Mouse (Mus musculus) urinary bladder, postnatal 36 days (tissue): Measurements from ENCODE around the gene Qrsl1.
A peak's percentile ranks its signal among the peaks of the same experiment; 100 is the strongest.

Source experiments
- DNase-seq, 2 experiments: peaks; one replicate each; pipeline ENCODE4 v3.0.0; 2022; ENCODE audit warnings: low spot score in 2 of 2, mixed read lengths in 1 of 2

Qrsl1 gene

GRCm38 (mm10) chr10:43870752-43871151, 30.8 kb downstream of the Qrsl1 start:
- peak in 1 of 2 experiments; percentile 6 for DNase-seq

DNA sequence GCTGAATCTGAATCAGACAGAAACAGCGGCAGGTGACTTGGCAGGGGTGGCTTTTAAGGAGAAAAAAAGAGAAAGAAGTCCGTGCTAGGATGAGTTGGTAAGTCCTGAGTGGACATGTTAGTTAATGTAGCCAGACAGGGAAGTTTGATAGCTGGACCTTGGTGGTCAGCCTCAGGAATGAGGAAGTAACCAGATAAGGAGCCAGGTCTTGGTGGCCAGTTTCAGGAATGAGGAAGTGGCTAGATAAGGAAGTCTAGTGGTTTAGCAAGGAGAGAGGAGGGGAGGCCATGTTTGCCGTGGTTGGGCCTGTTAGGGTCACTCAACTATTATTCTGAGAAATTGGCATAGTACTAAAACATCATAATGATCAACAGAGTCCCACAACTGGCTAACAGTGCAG, 45.2 kb downstream of the Qrsl1 start:
- no peak for DNase-seq

DNA sequence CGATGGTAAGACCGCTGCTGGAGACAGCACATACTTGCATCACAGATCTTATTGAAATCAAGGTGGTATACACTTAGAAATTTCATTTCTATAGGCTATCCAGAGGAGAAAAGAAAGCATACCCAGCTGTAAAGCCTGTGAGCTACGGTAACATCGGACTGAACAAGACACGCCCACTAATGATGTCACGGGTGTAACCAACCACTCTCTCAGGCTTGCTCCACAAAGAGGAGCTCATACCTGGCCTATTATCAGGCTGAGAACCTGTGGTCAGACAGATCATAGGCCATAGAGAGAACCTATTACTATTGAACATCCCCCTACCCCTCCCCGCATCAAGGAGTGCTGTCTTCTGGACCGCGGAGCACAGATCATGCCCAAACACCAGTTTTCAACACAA, 45.6 kb downstream of the Qrsl1 start:
- DNase-seq: no peak

DNA sequence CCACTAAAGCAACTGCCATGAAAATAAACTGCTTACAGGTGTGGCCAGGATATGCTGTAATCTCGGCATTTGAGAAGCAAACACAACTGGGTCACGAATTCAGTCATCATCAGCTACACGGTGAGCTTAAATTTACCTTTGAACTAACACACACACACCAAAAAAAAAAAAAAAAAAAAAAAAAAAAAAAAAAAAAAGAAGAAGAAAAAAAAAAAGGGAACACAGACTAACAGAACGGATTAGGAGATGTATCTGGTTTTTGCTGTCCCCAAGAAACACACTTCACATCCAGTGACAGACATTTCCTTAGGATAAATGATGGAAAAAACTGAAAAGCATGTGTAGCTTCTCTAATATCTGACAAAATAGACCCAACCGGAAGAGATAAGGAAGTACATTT, 49.6 kb downstream of the Qrsl1 start:
- no peak for DNase-seq

DNA sequence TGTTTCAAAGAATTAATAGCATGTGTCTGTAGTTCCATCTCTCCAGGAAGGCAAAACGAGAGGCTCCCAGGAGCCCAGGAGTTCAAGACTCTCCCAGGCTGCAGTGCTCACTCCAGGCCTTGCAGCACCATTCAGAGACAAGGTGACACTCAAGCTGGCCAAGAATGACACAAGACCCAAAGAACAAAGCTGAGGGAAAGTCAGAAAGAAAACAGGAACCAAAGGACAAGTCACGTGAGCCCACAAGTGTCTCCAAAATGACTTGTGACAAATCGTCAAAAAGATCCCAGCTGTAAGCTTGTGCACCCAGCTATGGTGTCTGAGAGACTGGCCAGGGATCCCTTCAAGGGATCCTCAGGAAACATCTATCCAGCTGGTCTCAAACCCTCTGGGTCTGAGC, 52.1 kb downstream of the Qrsl1 start:
- DNase-seq: no peak

DNA sequence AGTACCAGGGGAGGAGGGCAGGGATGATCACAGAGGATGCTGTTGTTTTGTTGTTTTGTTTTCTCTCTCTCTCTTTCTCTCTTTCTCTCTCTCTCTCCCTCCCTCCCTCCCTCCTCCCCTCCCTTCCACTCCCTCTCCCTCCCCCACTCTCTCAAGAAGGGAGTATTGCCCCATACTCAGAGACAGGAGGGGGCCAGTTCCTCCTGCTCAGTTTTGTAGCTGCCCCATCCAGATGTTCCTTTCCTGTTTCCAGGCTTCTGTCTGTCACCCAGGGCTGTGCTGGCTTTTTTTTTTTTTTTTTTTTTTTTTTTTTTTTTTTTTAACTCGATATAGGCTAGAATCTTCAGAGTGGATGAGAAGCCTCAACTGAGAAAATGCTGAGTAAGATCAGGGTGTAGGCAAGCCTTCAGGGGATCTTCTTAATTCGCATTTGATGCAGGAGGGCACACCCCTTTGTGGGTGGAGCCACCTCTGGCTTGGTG, 55.4 kb downstream of the Qrsl1 start:
- DNase-seq: no peak

- no peak for DNase-seq
Observed at GRCm38 (mm10) chr10:43845442-43845841, 56.1 kb downstream of the Qrsl1 start.

- no peak for DNase-seq
Observed at GRCm38 (mm10) chr10:43841441-43841840, 60.1 kb downstream of the Qrsl1 start.

DNA sequence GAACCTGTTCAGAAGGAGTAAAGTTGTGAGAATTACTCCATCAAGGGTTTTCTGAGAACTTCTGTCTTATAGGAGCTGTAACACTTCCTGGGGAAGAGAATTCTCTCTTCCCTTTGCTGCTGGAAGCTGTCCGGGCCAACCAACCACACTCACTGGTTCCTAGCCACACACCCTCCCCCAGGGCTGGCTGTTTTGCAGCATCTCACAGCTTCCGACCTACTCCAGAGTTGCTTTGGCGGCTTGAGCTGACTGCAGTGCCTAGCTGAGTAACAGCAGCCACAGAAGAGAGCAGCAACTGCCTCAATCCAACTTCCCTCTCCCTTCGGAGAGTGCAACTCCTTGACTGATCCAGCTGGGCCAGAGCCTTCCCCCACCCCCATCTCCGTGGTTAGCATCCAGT, 68.7 kb downstream of the Qrsl1 start:
- no peak for DNase-seq

- DNase-seq: no peak
Observed at GRCm38 (mm10) chr10:43830251-43831018, 71.1 kb downstream of the Qrsl1 start.

DNA sequence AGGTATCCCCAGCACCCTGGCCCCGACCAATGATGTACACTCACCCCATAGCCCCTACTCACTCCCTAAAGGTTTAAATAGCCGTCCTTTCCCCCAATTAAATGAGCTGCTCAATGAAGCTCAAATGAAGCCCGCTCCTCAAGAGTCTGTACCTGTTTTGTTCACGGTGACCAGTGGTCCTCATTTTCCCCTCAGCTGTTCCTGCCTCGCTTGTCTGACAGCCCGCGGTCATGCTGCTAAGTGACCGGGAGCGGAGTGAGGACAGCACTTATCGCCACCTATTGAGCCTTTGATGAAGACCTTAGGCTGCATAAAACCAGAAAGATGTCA, 72.9 kb downstream of the Qrsl1 start:
- no peak for DNase-seq

DNA sequence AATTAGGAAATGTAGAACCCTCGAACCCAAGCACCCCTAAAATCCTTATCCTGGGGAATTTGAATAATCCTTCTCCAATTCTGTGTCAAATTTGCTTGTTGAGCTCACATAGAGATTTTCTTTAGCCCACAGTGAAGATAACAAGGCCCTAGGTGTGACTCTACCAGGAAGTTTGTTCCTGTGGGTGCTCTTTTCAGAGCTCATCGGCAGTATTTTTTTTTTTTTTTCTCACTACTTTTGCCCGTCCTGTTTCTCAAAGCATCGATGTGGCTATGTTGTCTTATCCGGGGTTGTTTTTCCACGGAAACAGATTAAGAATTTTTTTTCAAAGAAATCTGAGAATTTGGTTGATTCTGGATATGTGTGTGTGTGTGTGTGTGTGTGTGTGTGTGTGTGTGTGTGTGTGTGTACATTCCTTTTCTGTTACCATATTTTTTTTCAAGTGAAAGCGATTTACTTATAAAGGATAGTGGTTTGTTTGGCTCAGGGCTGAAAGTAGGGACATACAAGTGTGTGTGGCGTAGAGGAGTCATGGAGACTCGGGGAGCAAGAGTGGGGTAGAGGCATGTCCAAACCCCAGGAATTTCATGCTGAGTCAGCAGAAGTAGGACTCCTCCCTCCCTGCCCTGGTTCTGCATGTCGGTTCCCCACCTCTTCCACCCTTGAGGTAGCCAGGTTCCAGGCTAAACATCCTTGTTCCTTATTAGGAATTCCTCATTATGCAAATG, 73.4 kb downstream of the Qrsl1 start:
- DNase-seq: no peak

GRCm38 (mm10) chr10:43826773-43827621, 74.5 kb downstream of the Qrsl1 start:
- DNase-seq: no peak

- no peak for DNase-seq
Observed at GRCm38 (mm10) chr10:43825696-43826095, 75.8 kb downstream of the Qrsl1 start.

DNA sequence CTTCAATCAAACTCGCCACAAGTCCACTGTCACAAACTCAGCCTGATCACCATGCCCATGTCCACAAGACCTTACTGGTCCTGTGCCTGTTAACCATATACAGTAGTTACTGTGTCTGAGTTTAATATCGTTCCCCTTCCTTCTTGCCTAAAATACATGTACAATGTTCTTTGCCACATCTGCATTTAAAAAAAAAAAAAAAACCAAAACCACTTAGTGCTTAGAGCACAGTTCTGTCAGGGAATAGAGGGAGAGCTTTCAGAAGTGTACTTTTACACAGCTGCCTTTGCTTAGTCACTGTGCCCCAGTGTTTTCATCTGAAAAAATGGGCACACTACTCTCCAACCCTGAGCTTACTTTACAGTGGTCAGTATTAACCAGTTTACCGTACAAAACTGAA, 76.8 kb downstream of the Qrsl1 start:
- DNase-seq: no peak
